Mouse (Mus musculus): ENCODE data around the gene Fezf2.

DNA sequence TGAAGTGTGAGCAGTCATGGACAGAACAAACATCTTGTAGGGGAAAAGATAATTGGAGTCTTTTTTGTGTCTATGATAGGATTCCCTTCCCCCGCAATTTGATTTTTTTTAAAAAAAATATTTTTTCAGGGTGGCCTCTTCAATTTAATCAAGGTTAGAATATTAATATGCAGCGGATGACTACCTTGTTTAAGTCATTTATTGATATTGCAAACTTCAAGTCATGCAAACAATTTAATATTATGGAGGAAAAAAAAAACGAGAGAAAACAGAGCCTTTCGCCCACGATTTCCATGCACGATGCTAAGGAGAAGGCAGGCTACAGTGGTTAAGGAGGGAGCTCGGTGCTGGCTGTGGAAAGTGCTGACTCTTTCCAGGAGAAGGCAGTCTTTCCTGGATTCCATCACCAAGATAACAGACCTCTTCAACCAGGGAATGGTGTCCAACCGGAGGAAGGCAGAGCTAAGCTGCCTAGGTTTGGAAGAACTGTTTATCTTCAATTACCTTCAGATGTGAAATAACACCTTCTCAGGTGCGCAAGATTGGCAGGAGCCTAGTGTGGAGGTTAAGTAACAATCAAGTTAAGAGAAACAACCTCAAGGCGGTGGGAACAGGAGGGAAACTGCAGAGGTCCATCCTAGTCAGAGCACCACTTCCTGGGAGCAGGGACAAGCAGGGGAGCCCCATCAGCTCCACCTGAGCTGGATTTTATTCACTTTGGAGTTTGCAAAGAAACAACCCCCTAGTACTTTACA is 9.0 kb downstream of the Fezf2 start:
- TF ChIP-seq POLR2A (IDR thresholded peaks at IDR 0.05; ENCODE audit: extremely low read depth, insufficient read depth, low read length) = no peak
- no peak for TF ChIP-seq CTCF (IDR thresholded peaks at IDR 0.05; ENCODE audit: extremely low read depth, insufficient read depth, low read length)
